Mouse (Mus musculus) midbrain, embryonic 15.5 days (tissue): ENCODE results near the gene Klra1. TPM values are rescaled to one million over a fixed set of nuclear protein-coding genes. Genes with fewer than 3 reads are reported as not detected.
"Not testable (repeated sequence)": the region's sequence is repeated elsewhere in the genome, so short reads cannot be mapped to it uniquely, and the experiment has no call there.

Experiments used
- ATAC-seq: fragments of 200-750 bp; cut with Nextera tagmentation; replicated peaks from 2 replicates; pipeline ENCODE4 v1.8.0; 2017; ENCODE audit warnings: moderate TSS enrichment
- H3K27ac ChIP-seq: fragments of 300-500 bp; sonication (generic); 2 replicates; pipeline ENCODE4 v1.5.1; 2015; ENCODE audit warnings: mild to moderate bottlenecking, inconsistent platforms
- H3K27me3 ChIP-seq: fragments of 300-500 bp; sonication (generic); replicated peaks from 2 replicates; pipeline ENCODE4 v1.6.1; 2015; ENCODE audit warnings: inconsistent platforms
- H3K36me3 ChIP-seq: fragments of 300-500 bp; sonication (generic); replicated peaks from 2 replicates; pipeline ENCODE4 v1.6.1; 2015; ENCODE audit warnings: inconsistent platforms
- H3K4me1 ChIP-seq: fragments of 300-500 bp; sonication (generic); 2 replicates; pipeline ENCODE4 v1.6.1; 2015; ENCODE audit warnings: inconsistent platforms
- H3K4me2 ChIP-seq: fragments of 300-500 bp; sonication (generic); 2 replicates; pipeline ENCODE4 v1.6.1; 2015; ENCODE audit warnings: inconsistent platforms, mild to moderate bottlenecking, moderate library complexity
- H3K4me3 ChIP-seq: fragments of 300-500 bp; sonication (generic); 2 replicates; pipeline ENCODE4 v1.5.1; 2015; ENCODE audit warnings: mild to moderate bottlenecking, inconsistent platforms
- H3K9ac ChIP-seq: fragments of 300-500 bp; sonication (generic); 2 replicates; pipeline ENCODE4 v1.6.1; 2015; ENCODE audit warnings: mild to moderate bottlenecking, inconsistent platforms
- H3K9me3 ChIP-seq: fragments of 300-500 bp; sonication (generic); 2 replicates; pipeline ENCODE4 v1.6.1; 2016; ENCODE audit warnings: inconsistent platforms
- WGBS: fragments of 180-500 bp; shearing (Covaris S2); methylation state at CpG from one replicate; pipeline ENCODE4 v1.1.7; 2015; ENCODE audit warnings: mixed read lengths; 5-methylcytosine and 5-hydroxymethylcytosine counted together
- polyA plus RNA-seq: library from polyadenylated mRNA; unstranded; fragments of >200 nt; fragmentation: Nextera tagmentation; extraction: Ambion mirVana; gene quantifications from 2 replicates; pipeline ENCODE4 v1.2.1, GENCODE M21; 2015

Klra1 gene
- not detected in 2 replicates for polyA plus RNA-seq

- ATAC-seq, result no peak
- peaks cover 9% of the 10 kb centered on the region; the same call in 1 of the 2 replicates for H3K9me3 ChIP-seq
- WGBS, result 76% methylated on average over 2 of the region's 2 CpGs
These were observed at the start of gene Klra1 for GRCm38 (mm10) chr6:130386750-130387149. TSS of gene Klra1 (minus strand) at chr6:130386874.

DNA sequence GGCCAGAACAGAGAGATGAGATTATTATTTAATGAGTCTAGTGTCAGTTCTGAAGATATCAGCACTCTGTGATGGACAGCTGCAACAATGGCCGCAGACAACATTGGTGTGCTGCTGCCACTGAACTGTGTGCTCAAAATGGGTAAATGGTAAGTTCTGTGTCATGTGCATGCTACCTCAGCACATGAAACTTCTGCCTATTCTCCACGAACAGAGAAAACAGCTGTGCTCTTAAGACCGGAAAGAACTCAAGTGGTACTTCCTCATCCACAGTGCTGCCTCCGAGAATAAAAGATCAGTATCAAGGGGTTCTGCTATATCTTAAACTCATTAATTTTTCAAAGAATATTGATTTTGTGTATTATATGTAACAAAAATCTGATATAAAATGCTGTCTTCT, 42.8 kb upstream of the Klra1 start:
- H3K4me1 ChIP-seq, result no peaks in the 10 kb centered on the region
- H3K36me3 ChIP-seq, result no peaks in the 10 kb centered on the region
- 87% methylated on average over 4 of the region's 4 CpGs for WGBS
- no peak overlapping the region for H3K4me2 ChIP-seq
- H3K9me3 ChIP-seq, result peaks cover 7% of the 10 kb centered on the region; the same call in 1 of the 2 replicates
- no peak overlapping the region for H3K27ac ChIP-seq
- no peak overlapping the region for H3K9ac ChIP-seq
- H3K4me3 ChIP-seq, result no peak overlapping the region
- ATAC-seq, result no peak
- no peaks in the 10 kb centered on the region for H3K27me3 ChIP-seq

More at GRCm38 (mm10) chr6:130386750-130387149, at the start of gene Klra1:
- Histone ChIP-seq H3K27ac (no peak within 1 kb of the TSS), H3K4me3 (no peak within 1 kb of the TSS), H3K4me2 (no peak within 1 kb of the TSS), H3K36me3 (no peaks in the 10 kb centered on the region), H3K27me3 (no peaks in the 10 kb centered on the region), H3K9ac (no peak within 1 kb of the TSS), H3K4me1 (no peaks in the 10 kb centered on the region)

GRCm38 (mm10) chr6:130419158-130419557, 32.5 kb upstream of the Klra1 start:
- Histone ChIP-seq H3K4me1 (no peaks in the 10 kb centered on the region), H3K9ac (no peak overlapping the region), H3K9me3 (peaks cover 29% of the 10 kb centered on the region), H3K27me3 (no peaks in the 10 kb centered on the region), H3K27ac (no peak overlapping the region), H3K4me3 (no peak overlapping the region), H3K36me3 (no peaks in the 10 kb centered on the region), H3K4me2 (no peak overlapping the region)
- WGBS, result 86% methylated on average over 2 of the region's 2 CpGs
- ATAC-seq, result no peak

DNA sequence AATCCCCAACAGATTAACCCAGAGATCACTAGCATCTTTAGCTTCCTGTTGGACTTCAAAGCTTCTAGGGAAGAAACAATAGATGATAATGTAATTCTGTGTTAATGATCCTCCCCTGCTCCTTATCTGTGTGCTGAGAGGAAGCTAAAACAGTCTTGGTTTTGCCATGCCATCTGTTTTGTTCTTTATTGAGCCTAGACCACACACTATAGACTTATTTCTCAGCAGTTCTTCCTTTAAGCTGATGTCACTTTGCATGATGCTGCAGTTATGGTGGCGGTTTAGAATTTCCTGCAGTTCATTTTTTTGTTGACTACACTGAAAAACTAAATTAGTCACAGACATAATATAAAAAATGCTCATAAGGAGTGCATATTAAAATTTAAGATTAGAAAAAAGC, 18.2 kb upstream of the Klra1 start:
- no peak for ATAC-seq
- WGBS, result 65% methylated on average over 1 of the region's 1 CpGs
- Histone ChIP-seq H3K4me2 (no peak overlapping the region), H3K4me3 (no peak overlapping the region), H3K27me3 (no peaks in the 10 kb centered on the region), H3K36me3 (no peaks in the 10 kb centered on the region), H3K27ac (no peak overlapping the region), H3K9ac (no peak overlapping the region), H3K9me3 (peaks cover 22% of the 10 kb centered on the region), H3K4me1 (no peaks in the 10 kb centered on the region)

DNA sequence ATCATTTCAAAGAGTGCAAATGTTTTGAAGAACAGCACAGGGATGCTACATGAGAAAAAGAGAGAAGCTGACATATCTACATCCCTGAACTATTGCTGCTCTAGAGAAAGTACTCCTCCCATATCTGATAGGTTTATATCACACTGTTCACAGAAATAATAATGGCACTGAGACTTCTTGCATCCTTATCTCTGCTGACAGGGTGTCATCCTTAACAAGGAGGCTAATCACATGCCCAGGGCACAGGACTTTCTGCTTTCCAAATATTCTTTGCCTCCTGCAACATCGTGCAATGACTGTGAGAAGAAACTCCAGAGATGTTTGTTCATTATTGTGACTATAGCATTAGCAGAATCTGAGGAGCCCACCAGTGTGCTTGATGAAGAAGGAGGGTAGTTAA, 871 bp downstream of the Klra1 start:
- no peaks in the 10 kb centered on the region for H3K36me3 ChIP-seq
- no peak overlapping the region for H3K9ac ChIP-seq
- WGBS, result 49% methylated on average over 1 of the region's 1 CpGs
- H3K27me3 ChIP-seq, result no peaks in the 10 kb centered on the region
- H3K4me1 ChIP-seq, result no peaks in the 10 kb centered on the region
- ATAC-seq, result no peak
- H3K4me3 ChIP-seq, result no peak overlapping the region
- no peak overlapping the region for H3K27ac ChIP-seq
- peaks cover 4% of the 10 kb centered on the region; the same call in 1 of the 2 replicates for H3K9me3 ChIP-seq
- no peak overlapping the region for H3K4me2 ChIP-seq

- ATAC-seq, result no peak
- H3K4me3 ChIP-seq, result no peak overlapping the region
- peaks cover 7% of the 10 kb centered on the region; the same call in 1 of the 2 replicates for H3K9me3 ChIP-seq
- 82% methylated on average over 4 of the region's 4 CpGs for WGBS
- no peak overlapping the region for H3K27ac ChIP-seq
- H3K27me3 ChIP-seq, result no peaks in the 10 kb centered on the region
- H3K9ac ChIP-seq, result no peak overlapping the region
- no peaks in the 10 kb centered on the region for H3K4me1 ChIP-seq
- no peak overlapping the region for H3K4me2 ChIP-seq
- no peaks in the 10 kb centered on the region for H3K36me3 ChIP-seq
These were observed 4.3 kb downstream of the Klra1 start for GRCm38 (mm10) chr6:130382375-130382774.

- H3K4me3 ChIP-seq, ATAC-seq, H3K4me1 ChIP-seq, H3K9me3 ChIP-seq, H3K36me3 ChIP-seq, H3K27me3 ChIP-seq, H3K9ac ChIP-seq, H3K27ac ChIP-seq, H3K4me2 ChIP-seq: not testable (repeated sequence)
- 39% methylated on average over 1 of the region's 1 CpGs for WGBS
These were observed 41.3 kb downstream of the Klra1 start for GRCm38 (mm10) chr6:130345381-130345780.

DNA sequence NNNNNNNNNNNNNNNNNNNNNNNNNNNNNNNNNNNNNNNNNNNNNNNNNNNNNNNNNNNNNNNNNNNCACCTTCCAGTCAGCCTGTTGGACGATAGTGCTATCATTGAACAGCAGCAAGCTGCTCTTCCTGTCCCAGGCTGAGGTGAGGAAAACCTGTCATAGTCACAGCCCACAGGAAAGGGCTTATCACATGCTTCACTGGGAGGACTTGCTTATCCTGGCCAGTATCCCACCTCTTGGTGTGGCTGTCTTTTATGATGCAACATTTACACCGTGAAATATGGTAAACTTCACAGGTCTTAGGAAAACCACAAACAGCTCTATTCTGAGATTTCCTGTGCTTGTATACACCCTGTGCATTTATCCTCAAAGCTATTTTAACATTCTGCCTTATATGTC, 44.7 kb downstream of the Klra1 start:
- not testable (repeated sequence) for H3K36me3 ChIP-seq, H3K9ac ChIP-seq, H3K9me3 ChIP-seq, H3K4me2 ChIP-seq, H3K4me3 ChIP-seq, H3K27ac ChIP-seq, ATAC-seq, H3K27me3 ChIP-seq, H3K4me1 ChIP-seq
- WGBS, result 84% methylated on average over 2 of the region's 2 CpGs

DNA sequence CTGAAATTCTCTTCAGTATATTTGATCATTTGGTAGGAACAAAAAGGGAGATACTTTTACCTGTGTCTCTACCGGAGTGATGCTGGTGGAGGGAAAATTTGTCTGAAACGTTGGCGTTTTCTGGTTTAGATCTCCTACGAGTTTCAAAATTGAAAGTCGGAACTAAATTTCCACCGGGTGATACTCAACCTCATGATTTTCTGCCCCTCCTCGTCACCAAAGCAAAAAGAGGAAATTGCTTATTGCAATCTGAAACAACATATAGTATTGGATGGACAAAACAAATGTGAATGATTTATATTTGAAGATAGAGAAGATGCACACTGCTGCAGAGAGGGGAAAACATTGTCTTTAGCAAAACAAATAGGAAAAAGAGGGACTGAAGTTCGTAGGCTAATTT, 49.3 kb downstream of the Klra1 start, which contains the start of gene Klra3:
TSS of gene Klra3 (minus strand) at position 164 of the 400 bp plus-strand sequence.
- ATAC-seq, result no peak
- H3K4me1 ChIP-seq, result no peaks in the 10 kb centered on the region
- no peak within 1 kb of the TSS for H3K4me3 ChIP-seq
- no peaks in the 10 kb centered on the region; the same call in 1 of the 2 replicates for H3K9me3 ChIP-seq
- no peak within 1 kb of the TSS for H3K27ac ChIP-seq
- H3K9ac ChIP-seq, result no peak within 1 kb of the TSS
- 84% methylated on average over 8 of the region's 8 CpGs for WGBS
- H3K4me2 ChIP-seq, result no peak within 1 kb of the TSS
- H3K27me3 ChIP-seq, result no peaks in the 10 kb centered on the region
- no peaks in the 10 kb centered on the region for H3K36me3 ChIP-seq

Other genes starting within 250 kb of the Klra1 start
- not detected in 2 replicates for gene Klra9, start 193.8 kb downstream of the Klra1 start, polyA plus RNA-seq
- gene Klra7, start 153.6 kb downstream of the Klra1 start, polyA plus RNA-seq, result not detected in 2 replicates
- not detected in 2 replicates for gene Klra10, start 104.9 kb downstream of the Klra1 start, polyA plus RNA-seq
- not detected in 2 replicates for gene Klra3, start 49.3 kb downstream of the Klra1 start, polyA plus RNA-seq